Mouse (Mus musculus) heart, postnatal 10 days (tissue): ENCODE measurements around the gene Pkd1. TPM values are rescaled to one million over a fixed set of nuclear protein-coding genes. Genes with fewer than 3 reads are reported as not detected.

ENCODE experiments used
- DNase-seq, 2 experiments: peaks; one replicate each; pipeline ENCODE4 v3.0.0; 2021
- intact Hi-C: fragments of 180-260 bp; cut with DNase I; formaldehyde crosslinking; loops from one replicate; pipeline ENCODE4 v1.15.1; 2025
- total RNA-seq, 2 experiments: library from RNA; stranded (reverse); gene quantifications; 2 replicates each; pipeline ENCODE4 v1.2.3; 2021

Gene Pkd1
- total RNA-seq, 2 experiments from 2014 or later, result 60.1 to 72.2 TPM

DNA sequence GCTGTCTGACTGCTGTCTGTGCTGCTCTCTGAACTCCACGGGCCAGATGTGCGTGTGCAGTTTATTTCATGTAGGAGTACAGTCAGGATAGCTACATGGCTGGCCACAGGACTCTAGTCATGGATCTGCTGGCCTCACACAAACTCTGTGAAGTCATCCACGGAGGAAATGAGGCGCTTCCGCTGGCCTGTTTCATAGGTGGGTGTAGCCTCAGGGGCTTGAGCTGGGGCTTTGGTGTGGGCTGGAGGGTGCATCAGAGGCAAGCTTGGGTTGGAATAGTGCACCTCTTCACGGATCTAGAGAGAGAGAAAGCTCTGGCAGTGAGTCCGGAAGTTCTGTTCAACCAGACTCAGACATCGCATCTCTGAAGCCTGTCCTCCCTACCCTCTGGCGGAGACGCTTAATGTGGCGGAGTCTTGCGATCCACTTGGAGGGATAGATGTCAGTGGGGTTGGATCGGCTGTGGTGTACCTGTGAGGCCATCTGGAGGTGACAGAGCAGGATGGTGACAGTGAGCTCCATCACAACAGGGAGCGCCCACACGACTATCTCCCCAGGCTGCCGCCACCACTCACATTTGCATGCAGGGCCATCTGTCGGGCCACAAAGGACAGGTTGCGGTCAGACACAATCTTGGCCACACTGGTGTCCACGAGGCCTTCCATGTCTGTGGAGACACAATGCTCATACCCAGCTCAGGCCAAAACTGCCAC lies 47.0 kb downstream of the Pkd1 start:
- intact Hi-C loops, result loop anchor here (5.0 kb wide), 1 partner anchor 56 kb away; the partner anchor contains the start of gene Slc9a3r2
- DNase-seq, result no peak

DNA sequence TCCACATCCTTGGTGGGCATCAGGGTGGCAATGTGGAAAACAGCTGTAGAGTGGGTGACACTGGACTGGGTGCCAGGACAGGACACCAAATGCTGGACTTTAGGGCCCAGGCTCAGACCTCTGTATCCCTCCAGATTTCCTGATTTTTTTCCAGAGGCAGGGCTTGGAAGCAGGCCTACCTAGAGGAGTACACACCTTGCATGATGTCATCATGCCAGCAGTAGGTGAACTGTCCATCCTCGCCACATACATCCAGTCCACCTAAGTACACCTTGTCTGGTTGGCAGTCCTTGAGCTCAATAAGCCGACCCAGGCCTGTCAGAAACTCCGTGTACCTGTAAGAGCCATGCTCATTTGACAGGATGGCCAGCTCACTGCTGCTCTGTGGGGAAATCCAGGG lies 48.4 kb downstream of the Pkd1 start:
- intact Hi-C loops, result loop anchor here (5.0 kb wide), 1 partner anchor 54 kb away; the partner anchor contains the start of gene Slc9a3r2
- no peak for DNase-seq

DNA sequence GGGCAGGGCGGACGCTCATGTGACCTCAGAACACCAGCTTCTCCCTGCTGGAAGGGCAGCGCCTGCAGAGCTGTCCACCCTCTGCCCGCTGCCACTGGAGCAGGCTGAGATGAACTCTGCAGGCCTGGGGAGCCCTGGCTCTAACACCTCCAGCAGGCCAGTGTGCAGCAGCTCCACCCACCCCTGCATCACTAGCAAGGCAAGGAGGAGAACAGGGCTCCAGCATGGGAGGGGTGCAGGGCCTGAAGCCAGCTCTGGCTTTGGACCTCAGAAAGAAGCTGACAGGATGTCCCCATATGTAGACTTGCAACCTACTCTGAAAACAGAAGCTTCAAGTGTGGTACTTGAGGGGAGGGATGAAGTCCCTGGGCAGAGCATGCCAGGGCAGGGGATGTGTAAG lies 50.9 kb downstream of the Pkd1 start:
- no peak for DNase-seq
- intact Hi-C loops, result no loop called here

DNA sequence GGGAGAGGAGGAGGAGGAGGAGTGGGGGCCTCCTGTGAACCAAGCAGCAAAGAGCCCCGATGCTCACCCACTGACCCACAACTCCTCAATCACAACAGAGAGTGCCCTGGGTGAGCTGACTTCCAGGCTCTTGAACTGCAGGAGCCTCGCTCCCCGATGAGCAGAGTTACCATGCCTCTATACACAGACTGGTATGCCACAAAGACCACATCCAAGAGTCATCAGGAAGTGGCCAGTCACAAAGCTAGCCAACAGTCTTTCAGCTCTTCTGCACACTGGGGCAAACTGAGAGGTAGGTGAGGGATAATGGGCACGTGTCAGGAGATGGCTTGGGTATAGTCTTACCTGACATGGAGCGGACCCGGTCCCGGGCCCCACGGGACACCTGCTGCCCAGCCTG lies 54.3 kb downstream of the Pkd1 start:
- intact Hi-C loops, result no loop called here
- DNase-seq, result no peak

DNA sequence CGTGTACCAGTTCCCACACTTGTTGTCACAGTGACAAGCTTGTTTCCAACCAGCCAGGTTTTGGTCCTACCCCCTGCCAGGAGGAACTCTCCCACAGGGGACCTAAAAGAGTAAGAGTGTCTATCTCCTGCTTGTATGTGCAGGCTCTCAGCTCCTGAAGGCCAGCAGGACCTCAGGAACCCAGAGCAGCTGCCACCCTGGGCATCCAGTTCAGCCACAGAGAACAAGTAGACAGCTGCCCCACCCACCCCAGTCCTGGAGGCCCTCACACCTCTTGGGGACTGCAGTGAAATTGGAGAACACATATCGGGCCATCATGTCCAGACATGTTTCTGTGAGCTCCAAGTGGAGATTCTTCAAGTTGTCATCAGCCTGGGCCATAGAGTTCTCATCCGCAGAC lies 54.9 kb downstream of the Pkd1 start:
- intact Hi-C loops, result no loop called here
- DNase-seq, result no peak

DNA sequence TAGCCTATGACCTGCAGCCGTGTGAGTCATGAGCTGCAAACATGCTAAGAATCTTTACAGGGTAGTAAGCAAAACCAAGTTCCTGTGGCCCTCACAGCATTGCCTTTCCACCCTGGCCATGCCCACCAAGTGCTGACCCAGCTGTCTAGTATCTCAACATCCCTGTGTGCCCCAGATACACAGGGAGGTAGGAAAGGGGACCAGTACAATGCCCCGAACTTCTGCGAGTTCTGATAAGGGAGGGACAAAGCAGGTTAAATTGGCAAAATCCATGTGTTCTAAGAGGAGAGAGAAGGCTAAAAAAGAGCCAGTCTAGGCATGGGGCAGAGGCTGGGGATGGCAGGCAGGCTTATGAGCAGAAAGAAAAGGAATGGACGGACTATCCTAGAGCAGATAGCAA lies 58.7 kb downstream of the Pkd1 start:
- intact Hi-C loops, result no loop called here

DNA sequence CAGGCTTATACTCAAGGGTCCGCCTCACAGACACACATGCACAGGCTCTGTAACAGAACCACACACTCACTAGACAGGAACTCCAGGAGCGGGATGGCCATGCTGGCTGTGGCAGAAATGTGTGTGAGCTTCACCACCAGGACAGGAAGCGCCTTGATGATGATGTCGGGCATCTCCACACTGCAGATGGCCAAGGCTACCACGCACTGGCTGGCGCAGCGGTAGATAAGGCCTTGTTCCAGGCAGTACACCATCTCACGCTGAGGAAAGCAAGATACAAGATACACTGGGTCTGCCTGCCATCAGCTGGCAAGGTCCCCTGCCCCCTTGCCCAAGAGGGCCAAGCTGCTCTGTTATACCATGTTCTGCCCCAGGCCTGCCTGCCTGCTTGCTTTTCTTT lies 59.2 kb downstream of the Pkd1 start:
- intact Hi-C loops, result no loop called here
- no peak for DNase-seq

More for the DNA sequence above, 58.7 kb downstream of the Pkd1 start:
- DNase-seq, result no peak

DNA sequence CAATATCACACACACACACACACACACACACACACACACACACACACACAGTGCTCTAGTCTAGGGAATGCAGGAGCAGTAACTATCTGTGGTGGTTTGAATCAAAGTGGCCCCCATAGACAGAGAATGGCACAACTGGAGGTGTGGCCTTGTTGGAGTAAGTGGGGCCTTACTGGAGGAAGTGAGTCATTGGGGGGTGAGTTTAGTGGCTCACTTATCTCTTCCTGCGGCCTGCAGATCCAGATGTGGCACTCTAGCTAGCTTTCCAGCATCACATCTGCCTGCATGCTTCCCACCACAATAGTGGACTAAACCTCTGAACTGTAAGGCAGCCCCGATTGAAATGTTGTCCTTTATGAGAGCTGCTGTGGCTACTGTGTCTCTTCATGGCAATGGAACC lies 61.1 kb downstream of the Pkd1 start:
- DNase-seq, result no peak
- intact Hi-C loops, result no loop called here

DNA sequence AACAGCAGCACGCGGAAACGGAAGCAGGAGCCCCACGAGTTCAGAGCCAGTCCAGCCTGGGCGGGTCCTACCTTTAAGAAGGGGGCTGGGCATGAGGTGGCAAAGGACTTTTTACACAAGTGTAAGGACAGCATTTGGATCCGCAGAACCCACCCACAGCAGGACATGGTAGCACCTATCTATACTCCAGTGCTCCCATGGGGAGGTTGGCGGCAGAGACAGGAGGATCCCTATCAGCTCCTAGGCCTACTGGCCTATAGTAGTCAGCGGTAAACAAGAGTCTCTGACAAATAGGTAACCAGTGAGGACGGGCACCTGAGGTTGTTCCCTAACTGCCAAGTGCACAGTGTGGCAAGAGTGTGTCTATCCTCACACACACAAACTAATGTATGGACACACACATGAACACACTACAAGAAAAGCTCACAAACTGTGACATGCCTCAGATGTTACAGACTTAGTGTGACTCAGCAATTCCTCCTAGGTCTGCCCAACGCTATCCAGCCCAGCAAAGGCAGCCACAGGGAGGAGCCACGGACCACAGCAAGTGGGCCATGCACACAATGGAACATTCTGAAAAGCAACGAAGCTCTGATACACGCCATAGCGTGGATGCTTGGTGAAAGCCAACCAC lies 68.0 kb downstream of the Pkd1 start:
- intact Hi-C loops, result loop anchor here (5.0 kb wide), 1 partner anchor 35 kb away; the partner anchor contains the start of gene Slc9a3r2
- peak in 1 of 2 experiments; percentile 13 for DNase-seq

DNA sequence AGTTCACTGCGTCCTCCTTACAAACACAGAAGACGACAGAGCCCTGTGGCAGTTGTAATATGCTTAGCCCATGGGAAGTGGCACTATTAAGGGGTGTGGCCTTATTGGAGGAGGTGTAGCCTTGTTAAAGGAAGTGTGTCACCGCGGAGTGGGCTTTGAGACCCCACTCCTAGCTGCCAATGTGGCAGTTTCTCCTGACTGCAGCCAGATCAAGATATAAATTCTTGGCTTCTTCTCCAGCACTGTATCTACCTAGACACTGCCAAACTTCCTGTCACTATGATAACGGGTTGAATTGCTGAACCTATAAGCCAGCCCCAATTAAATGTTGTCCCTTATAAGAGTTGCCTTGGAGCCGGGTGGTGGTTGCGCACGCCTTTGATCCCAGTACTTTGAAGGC lies 75.8 kb downstream of the Pkd1 start:
- intact Hi-C loops, result loop anchor here (5.0 kb wide), 1 partner anchor 37 kb away; no protein-coding TSS in a partner anchor
- DNase-seq, result no peak

DNA sequence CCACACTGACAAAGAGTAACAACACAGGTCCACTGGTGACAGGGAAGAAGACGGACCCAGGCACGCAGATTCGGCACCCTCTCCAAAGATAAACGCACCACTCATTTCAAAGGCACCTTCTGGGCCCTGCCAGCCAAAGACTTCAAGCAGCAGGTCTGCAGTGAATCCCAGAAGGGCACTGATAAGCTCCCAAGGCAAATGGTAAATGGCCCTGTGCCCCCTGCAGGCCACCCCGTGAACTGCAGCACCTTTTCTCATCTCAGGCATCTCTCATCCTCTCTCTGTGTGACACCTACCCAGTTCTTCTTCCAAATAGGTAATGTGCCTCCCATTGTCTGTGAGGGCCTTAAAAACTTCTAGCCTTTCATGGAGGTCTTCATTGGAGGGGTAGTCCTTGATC lies 79.0 kb downstream of the Pkd1 start:
- intact Hi-C loops, result loop anchor here (2.0 to 5.0 kb wide), 2 partner anchors 34 to 88 kb away; no protein-coding TSS in a partner anchor
- DNase-seq, result peak; percentile 72 to 86

DNA sequence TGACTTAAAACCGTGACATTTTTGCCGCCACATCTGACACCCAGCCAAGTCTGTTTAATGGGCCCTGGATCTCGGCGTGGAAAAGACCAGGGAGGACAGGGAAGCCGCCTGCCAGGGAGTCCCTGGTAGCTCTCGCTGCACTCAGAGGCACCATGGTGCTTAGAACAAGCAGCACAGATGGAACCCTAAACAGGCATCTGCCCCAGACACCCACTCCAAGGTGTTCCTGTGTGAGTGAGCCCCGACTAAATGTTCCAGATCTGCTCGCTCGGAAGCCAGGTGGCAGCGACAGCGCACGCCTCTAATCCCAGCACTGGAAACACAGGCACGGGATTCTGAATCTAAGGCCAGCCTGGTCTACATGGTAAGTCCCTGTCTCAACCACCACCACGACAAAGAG lies 80.4 kb downstream of the Pkd1 start:
- intact Hi-C loops, result no loop called here
- no peak for DNase-seq

DNA sequence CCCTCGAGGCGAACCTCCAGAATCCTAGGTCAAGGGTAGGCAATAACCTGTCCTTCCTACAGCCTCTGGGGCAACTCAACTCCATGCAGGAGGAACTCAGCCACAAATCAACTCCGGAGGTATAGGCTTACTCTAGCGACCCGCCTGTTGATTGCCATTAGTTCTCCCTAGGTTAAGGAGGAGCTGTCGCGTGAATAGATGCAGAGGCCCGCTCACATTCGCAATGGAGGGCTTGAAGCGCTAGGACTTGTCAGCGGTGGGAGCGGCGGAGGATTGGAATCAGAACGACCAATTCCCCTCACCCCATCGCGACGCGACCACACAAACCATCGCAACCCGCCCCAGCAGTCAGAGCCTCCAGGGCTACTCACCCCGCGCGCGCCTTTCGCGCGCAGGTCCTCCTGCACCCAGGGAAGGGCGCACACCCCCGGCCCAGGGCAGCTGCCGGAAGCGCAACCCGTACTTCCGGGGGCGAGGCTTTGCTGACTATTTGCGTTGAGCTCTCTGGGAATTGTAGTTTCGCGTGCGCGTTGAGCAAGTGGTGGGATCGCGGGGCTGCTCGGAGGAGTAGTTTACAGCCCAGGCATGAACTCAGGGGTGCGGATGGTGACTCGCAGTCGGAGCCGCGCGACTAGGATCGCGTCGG lies 82.7 kb downstream of the Pkd1 start, which contains the start of the genes Tsc2 and Nthl1:
Gene Tsc2, minus strand, starts transcription at position 464 of the 646 bp plus-strand sequence.
Gene Nthl1, plus strand, starts transcription at position 514 of the 646 bp plus-strand sequence.
- peak; percentile 86 to 93 for DNase-seq
- intact Hi-C loops, result loop anchor here (2.0 kb wide), 1 partner anchor 19 kb away; the partner anchor contains the start of gene Slc9a3r2

DNA sequence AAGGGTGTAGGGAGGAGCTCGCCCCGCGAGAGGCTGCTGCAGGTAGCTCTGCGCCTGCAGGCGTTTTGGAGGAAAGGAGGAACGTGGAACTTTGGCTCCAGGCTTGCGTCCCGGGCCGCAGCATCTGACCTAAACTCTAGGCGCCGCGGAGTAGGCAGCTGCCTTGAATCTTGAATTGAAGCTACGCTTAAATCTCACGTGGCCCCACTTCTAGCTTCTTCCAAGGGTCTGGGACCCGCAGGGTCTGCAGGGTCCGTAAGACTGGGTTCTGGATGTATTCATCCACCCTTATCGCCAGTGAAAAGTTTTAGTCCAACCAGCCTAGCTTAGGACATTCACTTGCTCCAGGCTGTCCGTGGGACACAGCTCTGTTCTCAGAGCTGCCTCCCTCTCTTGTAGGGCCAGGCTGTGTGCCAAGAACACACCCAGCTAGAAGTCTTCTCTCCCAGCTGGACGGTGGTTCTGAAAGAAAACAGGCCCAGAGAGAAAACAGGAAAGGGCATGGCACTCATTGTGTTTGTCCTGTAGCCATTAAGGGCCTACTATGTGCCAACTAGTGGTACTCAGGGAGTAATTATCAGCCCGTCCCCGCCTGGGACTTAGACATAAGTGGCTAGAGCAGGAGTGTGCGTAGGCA lies 83.3 kb downstream of the Pkd1 start:
- intact Hi-C loops, result loop anchor here (2.0 kb wide), 1 partner anchor 18 kb away; the partner anchor contains the start of gene Slc9a3r2
- peak; percentile 83 to 85 for DNase-seq

DNA sequence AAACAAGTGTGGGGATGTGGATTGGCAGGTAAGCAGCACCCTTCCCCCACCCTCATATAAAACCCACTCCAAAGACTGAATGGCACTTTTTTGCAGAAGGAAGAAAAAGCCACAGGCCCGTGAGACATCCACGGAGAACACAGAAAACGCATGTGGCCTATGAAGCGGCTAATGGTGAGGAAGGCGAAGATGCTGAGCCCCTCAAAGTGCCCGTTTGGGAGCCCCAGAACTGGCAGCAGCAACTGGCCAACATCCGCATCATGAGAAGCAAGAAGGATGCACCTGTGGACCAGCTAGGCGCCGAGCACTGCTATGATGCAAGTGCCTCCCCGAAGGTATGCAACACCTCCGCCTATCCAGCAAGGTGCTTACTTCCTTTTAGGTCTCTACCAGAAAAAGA lies 84.2 kb downstream of the Pkd1 start:
- intact Hi-C loops, result loop anchor here (2.0 kb wide), 1 partner anchor 17 kb away; the partner anchor contains the start of gene Slc9a3r2
- DNase-seq, result no peak

DNA sequence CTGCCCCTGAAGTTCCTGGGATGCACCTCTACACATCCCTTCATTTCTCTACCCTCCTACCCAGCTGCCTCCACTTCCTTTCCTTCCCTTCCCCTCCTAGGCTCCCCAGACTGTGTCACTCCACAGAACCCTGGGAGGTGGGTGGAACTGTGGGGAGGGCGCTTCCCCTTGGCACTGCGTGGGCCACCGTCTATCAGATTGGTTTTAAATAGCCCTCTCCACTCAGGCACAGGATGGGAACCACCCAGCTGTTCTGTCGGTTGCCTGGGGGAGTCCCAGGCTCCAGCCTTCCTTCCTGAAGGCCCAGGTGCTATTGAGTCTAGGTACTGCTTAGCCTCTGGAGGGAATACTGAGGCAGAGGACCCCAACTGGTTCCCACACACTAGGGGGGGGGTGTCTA lies 85.4 kb downstream of the Pkd1 start:
- no peak for DNase-seq
- intact Hi-C loops, result no loop called here

DNA sequence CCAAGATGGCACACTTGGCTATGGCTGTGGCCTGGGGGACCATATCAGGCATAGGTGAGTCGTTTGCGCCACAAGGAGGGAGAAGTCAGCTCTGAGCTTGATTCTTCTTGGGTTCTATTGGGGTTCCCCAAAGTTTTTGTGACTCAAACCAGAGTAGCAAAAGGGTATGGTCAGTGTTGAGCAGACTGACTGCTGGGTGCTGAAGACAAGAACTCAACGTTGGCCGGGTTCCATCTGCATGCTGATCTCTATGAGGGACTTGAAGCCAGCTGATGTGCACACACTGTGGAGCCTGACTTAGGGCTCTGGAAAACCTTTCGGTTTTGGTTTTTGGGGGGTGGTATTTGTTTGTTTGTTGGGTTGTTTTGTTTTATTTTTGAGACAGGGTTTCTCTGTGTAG lies 86.1 kb downstream of the Pkd1 start:
- intact Hi-C loops, result no loop called here
- DNase-seq, result no peak

DNA sequence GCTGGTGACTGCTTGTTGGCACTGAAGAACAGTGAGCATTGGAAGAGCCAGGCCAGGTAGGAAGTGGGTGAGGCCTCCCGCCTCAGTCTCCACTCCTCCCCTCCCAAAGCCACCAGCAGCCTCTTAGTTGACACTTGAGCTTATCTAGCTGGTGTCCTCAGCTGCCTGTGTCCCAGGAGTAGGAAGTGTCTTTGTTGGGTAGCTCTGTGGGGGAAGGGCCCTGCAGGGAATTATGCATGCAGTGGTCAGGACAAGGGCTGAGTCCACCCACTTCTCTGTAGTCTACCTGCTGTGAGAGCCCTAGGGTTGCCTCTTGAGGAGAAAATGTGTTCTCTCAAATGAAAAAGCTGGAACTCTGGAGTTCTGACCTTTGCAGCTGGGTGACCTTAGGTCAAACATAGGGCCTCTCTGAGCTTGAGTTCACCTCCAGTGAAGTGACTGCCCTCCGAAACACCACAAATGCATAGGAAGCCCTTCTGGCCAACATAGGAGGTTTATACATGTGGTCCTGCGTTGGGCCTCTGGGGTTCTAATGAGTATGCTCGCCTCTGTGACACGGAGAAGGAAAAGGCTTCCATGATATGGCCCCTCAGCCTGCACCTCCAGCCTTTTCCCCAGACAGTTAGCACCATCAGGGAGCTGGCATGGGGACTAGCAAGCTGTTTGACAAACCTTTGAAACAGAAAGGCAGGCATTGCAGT lies 87.3 kb downstream of the Pkd1 start:
- no peak for DNase-seq

DNA sequence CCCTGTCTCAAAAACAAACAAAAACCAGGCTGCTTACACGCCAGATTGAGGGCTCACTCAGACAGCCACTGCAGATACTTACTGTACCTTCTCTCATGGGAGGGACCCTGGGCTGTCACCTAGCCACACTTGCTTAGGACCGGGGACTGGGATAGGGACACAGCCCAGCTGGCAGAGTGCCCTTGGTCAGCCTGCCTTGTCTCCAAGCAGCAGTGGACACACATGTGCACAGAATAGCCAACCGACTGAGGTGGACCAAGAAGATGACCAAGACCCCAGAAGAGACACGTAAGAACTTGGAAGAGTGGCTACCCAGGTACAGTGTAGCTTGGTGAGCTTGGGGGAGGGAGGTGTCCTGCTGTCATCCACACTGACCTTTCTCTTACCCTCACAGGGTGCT lies 88.6 kb downstream of the Pkd1 start:
- intact Hi-C loops, result no loop called here
- DNase-seq, result peak in 1 of 2 experiments; percentile 54

More for the DNA sequence above, 87.3 kb downstream of the Pkd1 start:
- intact Hi-C loops, result no loop called here

DNA sequence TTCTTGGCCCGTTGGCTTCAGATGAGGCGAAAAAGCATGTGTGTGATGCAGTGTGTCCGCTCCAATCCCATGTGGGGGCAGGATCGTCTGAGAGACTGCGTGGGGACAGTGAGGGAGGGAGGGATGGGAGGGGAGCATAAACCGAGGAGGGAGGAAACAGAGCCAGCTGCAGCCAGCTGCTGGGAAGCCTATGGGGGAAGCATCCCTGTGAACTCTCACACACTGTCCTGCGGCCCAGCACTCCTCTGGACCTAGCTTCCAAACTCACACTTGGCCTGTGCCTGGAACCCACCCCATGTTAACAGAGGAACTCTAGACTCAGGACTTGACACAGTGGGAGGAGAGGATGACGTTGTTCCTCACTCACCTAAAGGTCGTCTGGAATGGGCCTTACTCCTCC lies 89.2 kb downstream of the Pkd1 start:
- peak; percentile 81 to 86 for DNase-seq
- intact Hi-C loops, result no loop called here
